Mouse (Mus musculus): ENCODE data around the gene Wfdc6a. TPM values are rescaled to one million over a fixed set of nuclear protein-coding genes. Genes with fewer than 3 reads are reported as not detected.

Gene Wfdc6a
- polyA plus RNA-seq, 1 experiment from 2014 or later, result not detected

GRCm38 (mm10) chr2:164558426-164558825 is 26.8 kb downstream of the Wfdc6a start:
- 75% methylated on average over 8 of the region's 8 CpGs for WGBS

GRCm38 (mm10) chr2:164551502-164551901 is 33.7 kb downstream of the Wfdc6a start:
- no peaks in the 10 kb centered on the region for H3K27me3 ChIP-seq (replicated peaks; ENCODE audit: control insufficient read depth, insufficient read depth, low read length)
- H3K36me3 ChIP-seq (ENCODE audit: control insufficient read depth, insufficient read depth), result no peaks in the 10 kb centered on the region
- ATAC-seq, result no peak
- no peaks in the 10 kb centered on the region for H3K9me3 ChIP-seq (ENCODE audit: control insufficient read depth, low read length)
- H3K9ac ChIP-seq (replicated peaks; ENCODE audit: low read depth, low read length), result no peak overlapping the region
- no peak overlapping the region for H3K27ac ChIP-seq (ENCODE audit: low read length)
- no peak overlapping the region for H3K4me3 ChIP-seq (replicated peaks; ENCODE audit: low read length)
- 0 out of 2 replicates have a peak, but pooled peaks cover 2% of the 10 kb centered on the region for H3K4me1 ChIP-seq (replicated peaks; ENCODE audit: control insufficient read depth, insufficient read depth, low read length)
- H3K4me2 ChIP-seq (ENCODE audit: low read length), result no peak overlapping the region
- 92% methylated on average over 9 of the region's 9 CpGs for WGBS

More at GRCm38 (mm10) chr2:164558426-164558825, 26.8 kb downstream of the Wfdc6a start:
- no peaks in the 10 kb centered on the region for H3K36me3 ChIP-seq (ENCODE audit: control insufficient read depth, insufficient read depth)
- no peak overlapping the region for H3K4me3 ChIP-seq (replicated peaks; ENCODE audit: low read length)
- no peaks in the 10 kb centered on the region for H3K9me3 ChIP-seq (ENCODE audit: control insufficient read depth, low read length)
- peaks cover 11% of the 10 kb centered on the region for H3K4me1 ChIP-seq (replicated peaks; ENCODE audit: control insufficient read depth, insufficient read depth, low read length)
- ATAC-seq, result no peak
- no peak overlapping the region for H3K4me2 ChIP-seq (ENCODE audit: low read length)
- no peak overlapping the region for H3K27ac ChIP-seq (ENCODE audit: low read length)
- 0 out of 2 replicates have a peak, but pooled peaks cover 4% of the 10 kb centered on the region for H3K27me3 ChIP-seq (replicated peaks; ENCODE audit: control insufficient read depth, insufficient read depth, low read length)
- no peak overlapping the region for H3K9ac ChIP-seq (replicated peaks; ENCODE audit: low read depth, low read length)

- WGBS, result 69% methylated on average over 2 of the region's 2 CpGs
- no peak overlapping the region for H3K4me2 ChIP-seq (ENCODE audit: low read length)
Measured at GRCm38 (mm10) chr2:164550895-164551269, 34.4 kb downstream of the Wfdc6a start.

GRCm38 (mm10) chr2:164549963-164550894 is 35.0 kb downstream of the Wfdc6a start:
- no peaks in the 10 kb centered on the region for H3K27me3 ChIP-seq (replicated peaks; ENCODE audit: control insufficient read depth, insufficient read depth, low read length)
- 17% methylated on average over 10 of the region's 10 CpGs for WGBS
- no peak overlapping the region for H3K4me2 ChIP-seq (ENCODE audit: low read length)
- 0 out of 2 replicates have a peak, but pooled peaks cover 2% of the 10 kb centered on the region for H3K4me1 ChIP-seq (replicated peaks; ENCODE audit: control insufficient read depth, insufficient read depth, low read length)
- no peak overlapping the region for H3K4me3 ChIP-seq (replicated peaks; ENCODE audit: low read length)
- H3K9me3 ChIP-seq (ENCODE audit: control insufficient read depth, low read length), result no peaks in the 10 kb centered on the region
- no peaks in the 10 kb centered on the region for H3K36me3 ChIP-seq (ENCODE audit: control insufficient read depth, insufficient read depth)
- ATAC-seq, result no peak
- H3K9ac ChIP-seq (replicated peaks; ENCODE audit: low read depth, low read length), result 0 out of 2 replicates have a peak overlapping the region, but pooled peaks have one; percentile 15
- H3K27ac ChIP-seq (ENCODE audit: low read length), result no peak overlapping the region

More at GRCm38 (mm10) chr2:164550895-164551269, 34.4 kb downstream of the Wfdc6a start:
- no peaks in the 10 kb centered on the region for H3K36me3 ChIP-seq (ENCODE audit: control insufficient read depth, insufficient read depth)
- H3K27ac ChIP-seq (ENCODE audit: low read length), result no peak overlapping the region
- no peak overlapping the region for H3K4me3 ChIP-seq (replicated peaks; ENCODE audit: low read length)
- H3K9me3 ChIP-seq (ENCODE audit: control insufficient read depth, low read length), result no peaks in the 10 kb centered on the region
- H3K9ac ChIP-seq (replicated peaks; ENCODE audit: low read depth, low read length), result no peak overlapping the region
- H3K4me1 ChIP-seq (replicated peaks; ENCODE audit: control insufficient read depth, insufficient read depth, low read length), result 0 out of 2 replicates have a peak, but pooled peaks cover 2% of the 10 kb centered on the region
- H3K27me3 ChIP-seq (replicated peaks; ENCODE audit: control insufficient read depth, insufficient read depth, low read length), result no peaks in the 10 kb centered on the region
- ATAC-seq, result no peak

- no peaks in the 10 kb centered on the region for H3K27me3 ChIP-seq (replicated peaks; ENCODE audit: control insufficient read depth, insufficient read depth, low read length)
- H3K4me2 ChIP-seq (ENCODE audit: low read length), result no peak overlapping the region
- no peak for ATAC-seq
- H3K27ac ChIP-seq (ENCODE audit: low read length), result no peak overlapping the region
- no peak overlapping the region for H3K9ac ChIP-seq (replicated peaks; ENCODE audit: low read depth, low read length)
- WGBS, result 57% methylated on average over 4 of the region's 4 CpGs
- H3K36me3 ChIP-seq (ENCODE audit: control insufficient read depth, insufficient read depth), result no peaks in the 10 kb centered on the region
- H3K9me3 ChIP-seq (ENCODE audit: control insufficient read depth, low read length), result no peaks in the 10 kb centered on the region
- H3K4me3 ChIP-seq (replicated peaks; ENCODE audit: low read length), result no peak overlapping the region
- 0 out of 2 replicates have a peak, but pooled peaks cover 2% of the 10 kb centered on the region for H3K4me1 ChIP-seq (replicated peaks; ENCODE audit: control insufficient read depth, insufficient read depth, low read length)
Measured at GRCm38 (mm10) chr2:164549338-164549737, 35.9 kb downstream of the Wfdc6a start.

GRCm38 (mm10) chr2:164544454-164545097 is 40.7 kb downstream of the Wfdc6a start:
- WGBS, result 58% methylated on average over 5 of the region's 5 CpGs

GRCm38 (mm10) chr2:164543745-164544144 is 41.5 kb downstream of the Wfdc6a start:
- no peak overlapping the region for H3K4me2 ChIP-seq (ENCODE audit: low read length)
- H3K4me3 ChIP-seq (replicated peaks; ENCODE audit: low read length), result no peak overlapping the region
- 65% methylated on average over 2 of the region's 2 CpGs for WGBS
- no peak overlapping the region for H3K27ac ChIP-seq (ENCODE audit: low read length)
- H3K36me3 ChIP-seq (ENCODE audit: control insufficient read depth, insufficient read depth), result no peaks in the 10 kb centered on the region
- ATAC-seq, result no peak
- no peak overlapping the region for H3K9ac ChIP-seq (replicated peaks; ENCODE audit: low read depth, low read length)
- no peaks in the 10 kb centered on the region for H3K27me3 ChIP-seq (replicated peaks; ENCODE audit: control insufficient read depth, insufficient read depth, low read length)
- H3K9me3 ChIP-seq (ENCODE audit: control insufficient read depth, low read length), result no peaks in the 10 kb centered on the region
- H3K4me1 ChIP-seq (replicated peaks; ENCODE audit: control insufficient read depth, insufficient read depth, low read length), result no peaks in the 10 kb centered on the region

More at GRCm38 (mm10) chr2:164544454-164545097, 40.7 kb downstream of the Wfdc6a start:
- no peaks in the 10 kb centered on the region for H3K4me1 ChIP-seq (replicated peaks; ENCODE audit: control insufficient read depth, insufficient read depth, low read length)
- H3K27ac ChIP-seq (ENCODE audit: low read length), result no peak overlapping the region
- no peaks in the 10 kb centered on the region for H3K9me3 ChIP-seq (ENCODE audit: control insufficient read depth, low read length)
- H3K9ac ChIP-seq (replicated peaks; ENCODE audit: low read depth, low read length), result no peak overlapping the region
- no peaks in the 10 kb centered on the region for H3K36me3 ChIP-seq (ENCODE audit: control insufficient read depth, insufficient read depth)
- ATAC-seq, result no peak
- H3K27me3 ChIP-seq (replicated peaks; ENCODE audit: control insufficient read depth, insufficient read depth, low read length), result no peaks in the 10 kb centered on the region
- no peak overlapping the region for H3K4me3 ChIP-seq (replicated peaks; ENCODE audit: low read length)
- no peak overlapping the region for H3K4me2 ChIP-seq (ENCODE audit: low read length)

GRCm38 (mm10) chr2:164542598-164542997 is 42.6 kb downstream of the Wfdc6a start:
- no peak overlapping the region for H3K27ac ChIP-seq (ENCODE audit: low read length)
- no peak overlapping the region for H3K4me2 ChIP-seq (ENCODE audit: low read length)
- 78% methylated on average over 7 of the region's 7 CpGs for WGBS
- ATAC-seq, result no peak
- no peaks in the 10 kb centered on the region for H3K4me1 ChIP-seq (replicated peaks; ENCODE audit: control insufficient read depth, insufficient read depth, low read length)
- H3K9me3 ChIP-seq (ENCODE audit: control insufficient read depth, low read length), result no peaks in the 10 kb centered on the region
- H3K36me3 ChIP-seq (ENCODE audit: control insufficient read depth, insufficient read depth), result no peaks in the 10 kb centered on the region
- no peak overlapping the region for H3K4me3 ChIP-seq (replicated peaks; ENCODE audit: low read length)
- no peaks in the 10 kb centered on the region for H3K27me3 ChIP-seq (replicated peaks; ENCODE audit: control insufficient read depth, insufficient read depth, low read length)
- H3K9ac ChIP-seq (replicated peaks; ENCODE audit: low read depth, low read length), result no peak overlapping the region

GRCm38 (mm10) chr2:164542132-164542531 is 43.1 kb downstream of the Wfdc6a start:
- Histone ChIP-seq H3K9me3 (ENCODE audit: control insufficient read depth, low read length) (no peaks in the 10 kb centered on the region), H3K27me3 (replicated peaks; ENCODE audit: control insufficient read depth, insufficient read depth, low read length) (no peaks in the 10 kb centered on the region), H3K4me1 (replicated peaks; ENCODE audit: control insufficient read depth, insufficient read depth, low read length) (no peaks in the 10 kb centered on the region), H3K4me2 (ENCODE audit: low read length) (no peak overlapping the region), H3K9ac (replicated peaks; ENCODE audit: low read depth, low read length) (no peak overlapping the region), H3K36me3 (ENCODE audit: control insufficient read depth, insufficient read depth) (no peaks in the 10 kb centered on the region), H3K27ac (ENCODE audit: low read length) (no peak overlapping the region), H3K4me3 (replicated peaks; ENCODE audit: low read length) (no peak overlapping the region)
- 69% methylated on average over 5 of the region's 5 CpGs for WGBS
- no peak for ATAC-seq
